Mouse (Mus musculus) embryonic stem cell, embryonic (primary cell): ENCODE measurements around the gene Golga4.

ENCODE experiments used
- CTCF ChIA-PET, 4 experiments: fragments of 300-600 bp in 2 of 4; fragments of 350-600 bp in 2 of 4; sonication (Branson Sonifier 250); formaldehyde crosslinking; loops; one replicate each; lab custom pipeline; 2022; ENCODE audit warnings: inconsistent platforms in 2 of 4; lab: Charles Lee
- POLR2A ChIA-PET, 4 experiments: fragments of 300-600 bp in 2 of 4; fragments of 350-600 bp in 2 of 4; sonication (Branson Sonifier 250); formaldehyde crosslinking; loops; one replicate each; lab custom pipeline; 2022; ENCODE audit warnings: antibody characterized with exemption in 4 of 4, inconsistent platforms in 1 of 4; lab: Charles Lee

Gene Golga4

GRCm38 (mm10) chr9:118486361-118487095 lies 19.5 kb upstream of the Golga4 start:
- ChIA-PET CTCF (interaction anchor here in 2 of 4 experiments (0.6 to 4.1 kb wide), 4 partner anchors 8 to 446 kb away, joined by 3 to 45 read pairs (median 14); partner anchors contain the start of genes Azi2 (in 1 of the 2) and Eomes (in 1 of the 2)), POLR2A (interaction anchor here in 3 of 4 experiments (0.7 to 7.2 kb wide), 6 partner anchors 9 to 81 kb away, joined by 3 to 63 read pairs (median 8); partner anchors contain the start of gene Eomes (in 2 of the 3))

- ChIA-PET POLR2A (interaction anchor here in 3 of 4 experiments (0.7 to 7.2 kb wide), 4 partner anchors 9 to 81 kb away, joined by 3 to 63 read pairs (median 26); partner anchors contain the start of gene Eomes (in 2 of the 3)), CTCF (interaction anchor here in 2 of 4 experiments (2.0 to 4.1 kb wide), 3 partner anchors 9 to 447 kb away, joined by 5 to 45 read pairs (median 23); partner anchors contain the start of genes Azi2 (in 1 of the 2) and Eomes (in 1 of the 2))
These were observed 19.0 kb upstream of the Golga4 start for GRCm38 (mm10) chr9:118487096-118487395.

- CTCF ChIA-PET = interaction anchor here (0.6 to 4.1 kb wide), 18 partner anchors 9 to 749 kb away, joined by 3 to 45 read pairs (median 4); partner anchors contain the start of genes Azi2 (in 2 of the 4), Eomes (in 1 of the 4) and Golga4 (in 1 of the 4)
- POLR2A ChIA-PET = interaction anchor here (0.7 to 7.2 kb wide), 15 partner anchors 8 to 408 kb away, joined by 3 to 63 read pairs (median 5); partner anchors contain the start of genes Eomes (in 2 of the 4) and Golga4 (in 1 of the 4)
These were observed 18.4 kb upstream of the Golga4 start for GRCm38 (mm10) chr9:118487636-118488035.

GRCm38 (mm10) chr9:118488138-118488895 lies 17.8 kb upstream of the Golga4 start:
- POLR2A ChIA-PET = interaction anchor here (0.6 to 7.2 kb wide), 29 partner anchors 8 to 790 kb away, joined by 3 to 63 read pairs (median 4); partner anchors contain the start of genes Eomes (in 2 of the 4), Azi2 (in 1 of the 4) and Golga4 (in 1 of the 4)
- CTCF ChIA-PET = interaction anchor here (0.6 to 4.1 kb wide), 30 partner anchors 9 to 1503 kb away, joined by 3 to 45 read pairs (median 4); partner anchors contain the start of genes Azi2 (in 2 of the 4), Eomes (in 1 of the 4) and Golga4 (in 1 of the 4)

GRCm38 (mm10) chr9:118488896-118489578 lies 17.0 kb upstream of the Golga4 start:
- POLR2A ChIA-PET = interaction anchor here (0.6 to 7.2 kb wide), 41 partner anchors 10 to 739 kb away, joined by 3 to 63 read pairs (median 4); partner anchors contain the start of genes Azi2 (in 2 of the 4), Eomes (in 2 of the 4) and Golga4 (in 2 of the 4)
- CTCF ChIA-PET = interaction anchor here (0.5 to 4.1 kb wide), 73 partner anchors 9 to 1502 kb away, joined by 3 to 45 read pairs (median 4); partner anchors contain the start of genes Golga4 (in 3 of the 4), Azi2 (in 2 of the 4), Eomes (in 2 of the 4) and Itga9 (in 1 of the 4)

GRCm38 (mm10) chr9:118489579-118490019 lies 16.5 kb upstream of the Golga4 start:
- POLR2A ChIA-PET = interaction anchor here (0.6 to 7.2 kb wide), 29 partner anchors 11 to 450 kb away, joined by 3 to 63 read pairs (median 4); partner anchors contain the start of genes Azi2 (in 2 of the 4), Eomes (in 2 of the 4) and Golga4 (in 2 of the 4)
- CTCF ChIA-PET = interaction anchor here (0.5 to 4.1 kb wide), 62 partner anchors 8 to 450 kb away, joined by 3 to 45 read pairs (median 4); partner anchors contain the start of genes Eomes (in 3 of the 4), Azi2 (in 2 of the 4), Golga4 (in 2 of the 4) and Itga9 (in 1 of the 4)

GRCm38 (mm10) chr9:118491195-118491594 lies 14.9 kb upstream of the Golga4 start:
- POLR2A ChIA-PET = interaction anchor here in 3 of 4 experiments (0.5 to 7.2 kb wide), 5 partner anchors 13 to 119 kb away, joined by 3 to 63 read pairs (median 7); partner anchors contain the start of genes Eomes (in 1 of the 3) and Golga4 (in 1 of the 3)
- CTCF ChIA-PET = interaction anchor here in 1 of 4 experiments (1.2 kb wide), 1 partner anchor 99 kb away, joined by 3 read pairs; no protein-coding TSS in a partner anchor

GRCm38 (mm10) chr9:118492932-118493698 lies 13.0 kb upstream of the Golga4 start:
- ChIA-PET CTCF (no interaction called here), POLR2A (interaction anchor here in 1 of 4 experiments (7.2 kb wide), 1 partner anchor 15 kb away, joined by 63 read pairs; the partner anchor contains the start of gene Eomes)

GRCm38 (mm10) chr9:118494106-118494505 lies 12.0 kb upstream of the Golga4 start:
- CTCF ChIA-PET = no interaction called here
- POLR2A ChIA-PET = interaction anchor here in 2 of 4 experiments (0.6 to 0.8 kb wide), 4 partner anchors 12 to 408 kb away, joined by 4 to 5 read pairs (median 5); partner anchors contain the start of gene Golga4 (in 1 of the 2)

GRCm38 (mm10) chr9:118495933-118496332 lies 10.1 kb upstream of the Golga4 start:
- POLR2A ChIA-PET = interaction anchor here in 3 of 4 experiments (0.8 to 3.1 kb wide), 14 partner anchors 9 to 441 kb away, joined by 3 to 12 read pairs (median 6); partner anchors contain the start of genes Golga4 (in 3 of the 3) and Eomes (in 2 of the 3)
- CTCF ChIA-PET = interaction anchor here in 1 of 4 experiments (1.0 to 1.5 kb wide), 3 partner anchors 10 to 413 kb away, joined by 3 to 5 read pairs (median 3); partner anchors contain the start of gene Golga4

GRCm38 (mm10) chr9:118496952-118497351 lies 9.1 kb upstream of the Golga4 start:
- CTCF ChIA-PET = interaction anchor here (0.6 to 2.1 kb wide), 10 partner anchors 8 to 412 kb away, joined by 3 to 8 read pairs (median 3); partner anchors contain the start of gene Golga4 (in 2 of the 4)

GRCm38 (mm10) chr9:118498061-118498460 lies 8.0 kb upstream of the Golga4 start:
- POLR2A ChIA-PET = interaction anchor here in 1 of 4 experiments (3.0 to 3.1 kb wide), 2 partner anchors 19 to 108 kb away, joined by 8 read pairs; partner anchors contain the start of gene Eomes
- CTCF ChIA-PET = interaction anchor here (0.6 to 2.1 kb wide), 9 partner anchors 9 to 410 kb away, joined by 3 to 11 read pairs (median 3); no protein-coding TSS in a partner anchor

More at GRCm38 (mm10) chr9:118496952-118497351, 9.1 kb upstream of the Golga4 start:
- POLR2A ChIA-PET = interaction anchor here in 3 of 4 experiments (0.6 to 3.1 kb wide), 19 partner anchors 9 to 457 kb away, joined by 3 to 12 read pairs (median 4); partner anchors contain the start of genes Golga4 (in 3 of the 3), Eomes (in 2 of the 3) and Azi2 (in 1 of the 3)

- POLR2A ChIA-PET = interaction anchor here in 2 of 4 experiments (0.7 to 1.3 kb wide), 4 partner anchors 10 to 171 kb away, joined by 3 to 5 read pairs (median 4); no protein-coding TSS in a partner anchor
- CTCF ChIA-PET = interaction anchor here in 3 of 4 experiments (0.6 to 1.3 kb wide), 3 partner anchors 12 to 453 kb away, joined by 3 to 6 read pairs (median 4); no protein-coding TSS in a partner anchor
These were observed 5.1 kb upstream of the Golga4 start for GRCm38 (mm10) chr9:118500963-118501362.

GRCm38 (mm10) chr9:118504656-118505055 lies 1.4 kb upstream of the Golga4 start:
- ChIA-PET CTCF (no interaction called here), POLR2A (interaction anchor here in 3 of 4 experiments (0.6 to 1.5 kb wide), 4 partner anchors 16 to 218 kb away, joined by 3 to 6 read pairs (median 4); no protein-coding TSS in a partner anchor)
